Mouse (Mus musculus): ENCODE measurements around the gene Arrdc2.

Arrdc2 gene

DNA sequence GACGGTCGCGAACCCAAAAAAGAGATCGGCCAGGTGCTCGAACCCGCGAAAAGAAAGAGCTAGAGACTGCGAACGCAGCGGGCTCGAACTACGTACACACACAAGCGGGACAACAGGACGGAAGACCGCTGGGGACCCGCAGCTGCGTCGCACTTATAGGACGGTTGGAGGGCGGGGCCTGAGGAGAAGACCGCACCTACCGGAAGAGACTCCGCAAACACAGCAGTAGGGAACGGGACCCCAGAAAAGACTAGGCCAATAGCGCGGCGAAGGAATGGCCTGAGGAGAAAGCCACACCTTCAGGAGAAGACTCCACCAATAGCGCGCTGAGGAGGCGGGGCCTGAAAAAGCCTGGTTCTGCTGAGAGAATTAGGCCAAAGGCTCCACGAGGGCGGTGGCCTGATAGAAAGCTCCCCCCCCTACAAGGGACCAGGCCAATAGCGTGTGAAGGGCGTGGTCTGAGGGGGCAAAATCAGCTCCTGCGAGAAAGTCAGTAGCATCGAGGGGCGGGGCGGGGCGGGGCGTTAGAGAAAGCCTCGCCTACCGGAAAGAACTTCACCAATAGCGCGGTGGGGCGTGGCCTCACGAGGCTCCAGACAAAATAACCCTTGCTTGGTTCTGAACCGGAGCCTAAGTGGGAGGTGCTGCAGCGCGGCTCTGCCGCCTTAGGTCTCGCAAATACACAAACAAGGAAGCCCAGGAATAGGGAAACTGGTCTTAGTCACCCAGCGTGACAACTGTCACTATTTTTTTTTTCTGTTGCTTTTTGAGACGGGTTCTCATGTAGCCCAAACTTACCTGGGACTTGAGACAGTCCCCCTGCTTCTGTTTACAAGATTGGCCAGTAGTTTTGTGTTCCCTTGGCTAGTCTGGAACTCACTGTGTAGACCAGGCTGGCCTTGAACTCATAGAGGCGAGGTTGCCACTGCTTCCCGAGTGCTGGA lies at the start of gene Arrdc2:
TSS of gene Arrdc2 (minus strand) at position 313 of the 944 bp plus-strand sequence.
- peak; percentile 100 for DNase-seq (ENCODE audit: low read depth, low spot score)

DNA sequence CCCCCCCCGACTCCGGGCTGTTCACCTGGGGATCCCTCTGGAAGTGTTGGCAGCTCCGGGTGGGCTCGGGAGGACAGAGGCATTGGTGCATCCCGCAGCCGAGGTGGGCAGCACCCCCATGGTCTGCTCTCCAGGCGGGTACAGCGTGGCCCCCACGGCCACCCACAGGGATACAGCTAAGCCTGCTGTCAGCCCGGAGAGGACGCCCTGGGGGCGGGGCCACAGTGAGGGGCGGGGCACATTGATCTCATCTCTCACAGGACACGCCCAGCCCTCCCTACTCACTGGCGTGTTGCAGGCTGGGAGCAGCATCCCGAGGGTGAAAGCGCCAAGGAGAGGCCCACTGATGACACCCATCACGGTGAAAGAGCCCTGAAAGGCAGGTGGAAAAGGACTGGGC lies 48.1 kb upstream of the Arrdc2 start:
- no peak for DNase-seq (ENCODE audit: low read depth, low spot score)

DNA sequence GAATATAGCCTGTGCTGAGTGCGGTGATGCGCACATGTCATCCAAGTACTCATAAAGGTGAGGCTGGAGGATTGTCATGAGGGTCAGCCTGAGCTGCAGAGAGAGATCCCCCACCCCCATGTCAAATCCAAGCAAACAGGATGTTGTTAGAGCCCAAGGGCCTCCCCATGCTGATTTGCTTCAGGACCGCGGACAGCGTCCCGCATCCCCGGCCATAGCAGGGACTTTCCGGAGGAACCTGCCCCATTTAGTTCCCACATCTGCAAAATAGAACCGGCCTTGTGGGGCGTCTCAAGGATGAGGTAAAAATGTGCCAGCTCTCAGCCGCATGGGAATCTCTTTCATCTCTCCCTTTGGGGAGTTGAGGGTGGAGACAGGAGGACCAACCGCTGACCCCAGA lies 46.1 kb upstream of the Arrdc2 start:
- peak; percentile 69 for DNase-seq (ENCODE audit: low read depth, low spot score)

DNA sequence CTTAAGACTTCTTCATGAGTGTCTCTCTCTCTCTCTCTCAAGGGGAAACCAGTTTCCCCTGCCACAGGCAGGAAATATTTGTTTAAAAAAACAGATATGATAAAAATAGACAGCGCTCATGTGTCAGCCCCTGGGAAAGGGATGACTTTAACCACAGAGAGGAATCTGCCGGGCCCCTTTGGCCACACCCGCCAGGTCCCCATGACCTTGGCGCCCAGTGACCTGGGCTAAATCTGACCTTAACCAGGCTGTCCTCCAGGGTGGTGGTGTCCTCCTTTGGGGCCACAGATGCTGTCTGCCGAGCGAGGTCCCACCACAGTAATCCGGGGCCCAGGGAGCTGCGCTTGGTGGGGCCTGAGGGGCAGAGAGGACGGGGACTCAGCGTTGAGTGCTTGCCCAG lies 45.2 kb upstream of the Arrdc2 start:
- DNase-seq (ENCODE audit: low read depth, low spot score), result no peak

DNA sequence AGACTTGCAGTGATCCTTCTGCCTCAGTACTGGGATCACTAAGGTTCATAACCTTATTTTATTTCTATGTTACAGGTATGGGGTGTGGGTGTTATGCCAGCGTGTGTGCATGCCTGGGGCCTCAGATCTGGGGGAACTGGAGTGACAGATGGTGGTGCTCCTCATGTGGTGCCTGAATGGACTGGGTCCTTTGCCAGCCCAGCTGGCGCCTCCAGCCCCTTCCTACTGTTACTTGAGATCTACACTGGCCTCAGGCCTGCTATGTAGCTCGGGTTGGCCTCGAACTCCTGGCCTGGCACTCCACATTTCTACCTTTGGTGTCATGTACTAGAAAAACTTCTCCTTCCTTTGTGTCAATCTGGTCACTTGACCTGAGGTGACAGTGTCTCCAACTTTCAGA lies 44.7 kb upstream of the Arrdc2 start:
- DNase-seq (ENCODE audit: low read depth, low spot score), result no peak

DNA sequence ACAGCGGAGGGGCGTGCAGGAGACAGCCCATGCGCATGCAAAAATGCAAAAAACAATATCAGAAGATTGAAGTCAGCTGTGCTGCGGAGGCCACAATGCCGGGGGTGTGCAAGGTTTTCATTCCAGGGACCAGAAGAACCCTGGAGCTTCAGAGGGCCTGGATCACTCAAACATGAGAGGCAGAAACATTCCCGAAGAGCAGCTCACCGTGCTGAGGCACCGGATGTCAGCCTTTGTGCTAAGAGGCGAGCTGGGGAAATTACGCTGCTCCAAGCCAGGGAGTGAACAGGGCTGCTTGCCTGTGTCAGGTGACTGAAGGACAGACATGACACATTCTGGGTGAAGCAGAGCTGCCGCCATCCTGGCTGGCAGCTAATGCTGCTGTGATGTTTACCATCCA lies 41.0 kb upstream of the Arrdc2 start:
- DNase-seq (ENCODE audit: low read depth, low spot score), result no peak

DNA sequence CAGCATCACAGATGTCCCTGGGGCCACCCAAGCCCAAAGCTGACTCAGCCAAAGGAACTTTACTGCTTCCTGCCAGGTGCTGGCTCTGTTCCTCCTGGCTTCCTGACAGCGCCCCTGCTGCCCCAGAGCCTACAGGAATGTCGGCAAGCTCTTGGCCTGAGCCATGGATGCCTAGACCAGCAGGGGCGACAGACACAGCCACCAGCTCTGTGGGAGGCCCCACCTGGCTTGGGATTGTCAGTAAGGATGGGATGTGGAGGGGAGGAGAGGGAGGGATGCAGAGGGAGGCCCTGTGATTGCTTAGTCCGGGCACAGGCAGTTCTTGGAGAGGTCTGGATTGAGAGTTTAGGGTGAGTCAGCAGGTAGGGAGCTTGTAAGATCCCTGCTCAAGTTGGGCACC lies 40.6 kb upstream of the Arrdc2 start:
- DNase-seq (ENCODE audit: low read depth, low spot score), result no peak

DNA sequence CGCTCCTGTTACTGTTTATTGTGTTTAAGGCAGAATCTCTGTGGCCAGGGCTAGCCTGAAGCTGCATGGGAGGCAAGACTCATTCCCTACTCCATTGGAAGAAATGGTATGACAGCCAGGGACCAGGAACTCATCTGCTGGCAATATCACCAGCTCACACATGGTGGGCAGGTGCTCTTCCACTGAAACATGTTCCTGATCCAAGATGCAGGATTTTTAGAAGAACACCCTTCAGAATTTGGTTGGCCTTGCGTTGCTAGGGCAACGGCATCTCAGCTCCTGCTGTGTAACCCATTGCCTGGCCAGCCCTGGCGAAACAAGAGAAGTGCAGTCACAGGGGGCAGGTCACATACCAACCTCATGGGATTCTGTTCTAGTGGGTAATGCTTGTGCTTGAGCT lies 40.0 kb upstream of the Arrdc2 start:
- no peak for DNase-seq (ENCODE audit: low read depth, low spot score)

DNA sequence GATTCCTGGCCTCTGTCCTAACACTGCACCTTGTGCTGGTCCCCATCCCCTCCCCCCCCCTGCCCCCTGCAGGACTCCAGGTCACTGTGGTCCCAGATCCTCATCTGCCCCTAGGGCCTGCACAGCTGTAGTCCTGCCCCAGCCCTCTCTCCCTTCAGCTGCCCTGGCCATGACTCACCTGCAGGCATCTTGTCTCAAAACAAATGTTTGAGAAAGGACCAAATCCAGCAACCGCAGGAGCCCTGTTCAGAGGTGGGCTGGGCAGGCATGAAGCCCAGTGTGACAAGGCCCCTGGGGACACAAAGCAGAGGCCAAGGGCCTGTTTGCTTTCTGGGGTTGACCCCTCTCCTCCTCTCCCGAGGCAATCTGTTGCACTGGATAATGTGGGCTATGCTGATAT lies 38.7 kb upstream of the Arrdc2 start:
- no peak for DNase-seq (ENCODE audit: low read depth, low spot score)

DNA sequence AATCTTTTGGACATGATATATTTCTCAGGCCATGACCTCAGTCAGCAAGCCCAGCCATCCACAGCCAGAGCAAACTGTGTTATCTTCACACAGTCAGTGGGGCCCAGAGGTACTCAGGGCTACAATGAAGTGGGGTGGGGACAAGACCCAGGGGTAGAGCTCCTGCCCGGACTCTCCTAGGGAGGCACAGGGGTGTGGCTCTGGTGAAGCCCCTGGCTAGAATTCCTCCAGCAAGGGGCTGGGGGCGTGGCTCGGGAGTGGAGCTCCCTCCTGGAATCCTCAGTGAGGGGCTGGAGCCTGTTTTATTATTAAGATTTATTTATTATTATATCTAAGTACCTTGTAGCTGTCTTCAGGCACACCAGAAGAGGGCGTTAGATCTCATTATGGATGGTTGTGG lies 36.9 kb upstream of the Arrdc2 start:
- DNase-seq (ENCODE audit: low read depth, low spot score), result no peak

DNA sequence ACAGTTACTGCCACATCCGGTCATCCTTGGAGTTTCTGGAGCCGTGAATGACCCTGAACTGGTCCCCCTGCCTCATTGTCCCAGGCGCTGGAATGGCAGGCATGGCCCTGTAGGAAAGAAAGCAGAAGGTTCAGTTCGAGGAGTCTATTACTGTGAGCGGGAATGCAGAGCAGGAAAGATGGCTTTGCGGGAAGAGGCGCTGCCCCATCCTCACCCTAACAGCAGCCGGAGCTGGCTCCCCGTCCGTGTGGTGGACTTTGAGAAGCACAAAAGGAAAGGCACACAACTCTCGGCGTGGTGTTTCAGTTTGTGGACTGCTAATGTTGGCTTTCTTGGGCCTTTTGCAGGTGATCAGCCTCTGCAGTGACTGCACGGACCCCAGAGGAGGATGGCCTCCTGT lies 34.9 kb upstream of the Arrdc2 start:
- DNase-seq (ENCODE audit: low read depth, low spot score), result no peak

DNA sequence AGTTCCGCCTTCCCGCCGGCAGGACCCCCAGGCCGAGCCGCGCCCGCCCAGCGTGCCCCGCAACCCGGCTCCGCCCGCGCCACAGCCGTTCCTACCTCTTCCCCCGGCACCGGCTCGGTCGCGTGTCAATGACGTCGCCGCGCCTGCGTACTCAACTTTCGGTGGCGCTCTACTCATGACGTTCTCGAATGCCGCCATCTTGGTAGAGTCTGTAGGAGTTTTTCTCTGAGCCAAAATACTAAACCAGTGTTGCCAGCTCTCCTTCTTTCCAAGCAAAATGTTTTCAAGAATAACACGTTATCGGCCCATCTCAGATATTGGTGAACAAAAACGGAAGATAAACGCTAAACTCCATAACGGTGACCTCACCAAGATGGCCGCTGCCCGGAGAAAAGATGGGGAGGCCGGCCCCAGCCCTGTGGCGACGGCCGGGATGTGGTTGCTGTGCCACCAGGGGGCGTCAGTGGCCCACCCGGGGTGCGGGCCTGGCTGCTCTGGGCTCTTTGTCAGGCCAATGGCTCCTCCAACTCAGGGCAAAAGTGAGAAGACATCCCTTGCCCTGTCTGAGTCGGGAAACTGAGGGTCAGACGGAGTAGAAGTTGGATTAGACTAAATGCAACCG lies 34.0 kb upstream of the Arrdc2 start, which contains the start of gene Ccdc124:
TSS of gene Ccdc124 (minus strand) at position 572 of the 622 bp plus-strand sequence.
- peak; percentile 92 for DNase-seq (ENCODE audit: low read depth, low spot score)

DNA sequence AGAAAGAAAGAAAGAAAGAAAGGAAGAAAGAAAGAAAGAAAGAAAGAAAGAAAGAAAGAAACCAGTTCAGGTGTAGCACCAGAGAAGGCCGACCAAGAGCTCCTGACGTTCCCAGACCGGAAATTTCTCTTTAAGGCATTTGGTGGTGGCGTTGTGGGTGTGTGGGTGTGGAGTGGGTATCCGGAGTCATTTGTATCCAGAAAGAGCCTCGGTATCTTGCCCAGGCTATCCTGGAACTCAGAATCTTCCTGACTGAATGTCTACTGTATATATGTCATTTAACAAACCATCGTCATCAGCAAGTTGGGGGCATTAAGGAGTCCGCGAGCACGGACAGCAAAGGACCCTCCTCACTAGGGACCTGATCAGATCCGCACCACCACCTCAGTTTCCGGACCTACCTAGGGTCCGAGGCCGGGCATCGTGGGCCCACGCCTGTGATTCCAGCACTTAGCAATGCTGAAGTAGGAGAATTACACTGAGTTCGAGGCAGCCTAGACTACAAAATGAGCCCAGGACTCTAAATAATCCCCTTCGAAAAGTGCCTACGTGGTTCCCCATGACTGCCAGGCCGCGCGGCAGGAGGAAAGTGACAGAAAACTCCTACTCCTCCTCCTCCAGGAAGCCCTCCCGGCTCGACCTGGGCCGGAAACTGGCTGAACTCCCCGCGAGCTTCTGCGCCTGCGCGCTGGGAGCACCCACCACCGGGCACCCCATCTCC lies 33.3 kb upstream of the Arrdc2 start:
- no peak for DNase-seq (ENCODE audit: low read depth, low spot score)

DNA sequence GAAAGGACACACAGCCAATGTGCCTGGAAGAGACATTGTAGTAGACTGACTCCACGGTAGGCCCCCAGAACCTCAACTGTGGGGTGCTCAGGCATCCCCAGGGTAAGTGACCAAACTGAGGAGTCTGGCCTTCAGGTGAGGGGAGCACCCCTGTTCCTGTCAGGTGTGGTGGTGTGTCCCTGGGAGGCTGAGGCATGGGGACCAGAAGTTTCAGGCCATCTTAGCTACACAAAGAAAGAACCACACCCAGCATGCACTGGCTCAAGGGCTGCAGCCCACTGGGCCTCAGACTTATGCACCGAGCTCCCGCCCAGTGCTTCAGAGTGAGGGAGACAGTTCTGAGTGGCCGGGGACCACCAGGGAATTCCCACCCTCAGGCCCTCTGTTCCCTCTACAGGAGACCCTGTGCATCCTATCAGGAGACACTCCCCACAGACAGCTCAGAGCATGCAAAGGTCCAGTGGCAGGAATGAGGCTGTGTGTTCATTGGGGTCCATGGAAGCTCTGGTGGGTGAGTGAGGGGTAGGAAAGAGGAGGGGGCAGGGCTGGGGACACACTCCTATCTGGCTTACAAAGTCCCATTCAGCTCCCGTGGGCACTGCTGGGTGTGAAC lies 31.8 kb upstream of the Arrdc2 start:
- DNase-seq (ENCODE audit: low read depth, low spot score), result no peak

DNA sequence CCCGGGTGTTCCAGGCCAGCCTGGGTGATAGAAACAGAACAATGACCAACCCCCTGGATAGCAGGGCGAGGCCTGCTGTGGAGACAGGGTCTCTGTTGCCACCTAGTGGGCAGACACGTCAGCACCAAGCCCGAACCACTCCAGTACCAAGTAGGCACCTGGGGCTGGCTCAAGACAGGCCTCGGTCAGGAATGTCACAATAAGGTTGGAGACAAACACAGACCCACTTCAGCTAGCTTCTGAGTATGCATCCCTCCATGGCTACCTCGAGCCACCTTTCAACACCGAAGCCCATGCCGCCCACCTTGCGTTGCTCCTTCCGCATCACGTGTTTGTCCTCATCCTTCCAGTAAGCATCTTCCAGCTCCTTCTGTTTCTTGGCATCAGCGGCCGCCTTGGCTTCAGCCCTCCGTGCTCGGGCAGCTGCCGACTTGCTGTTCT lies 30.1 kb upstream of the Arrdc2 start:
- peak; percentile 84 for DNase-seq (ENCODE audit: low read depth, low spot score)

DNA sequence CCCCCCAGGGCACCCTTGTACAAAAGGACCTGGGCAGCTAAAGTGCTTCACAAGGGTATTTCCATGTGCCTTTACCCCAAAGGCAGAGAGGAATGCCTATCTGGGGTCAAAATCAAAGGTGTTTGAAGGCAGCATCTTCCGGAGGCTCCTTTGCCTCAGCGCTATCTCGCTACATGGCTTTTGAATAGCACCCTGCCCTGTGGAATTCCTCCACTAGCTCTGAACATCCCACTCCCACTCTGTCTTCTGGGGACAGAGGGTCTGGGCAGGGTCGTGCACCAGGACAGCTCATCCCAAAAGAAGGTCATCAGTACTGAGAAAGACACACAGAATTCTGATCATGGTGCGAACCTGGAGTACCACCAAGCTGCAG lies 29.7 kb upstream of the Arrdc2 start:
- no peak for DNase-seq (ENCODE audit: low read depth, low spot score)

DNA sequence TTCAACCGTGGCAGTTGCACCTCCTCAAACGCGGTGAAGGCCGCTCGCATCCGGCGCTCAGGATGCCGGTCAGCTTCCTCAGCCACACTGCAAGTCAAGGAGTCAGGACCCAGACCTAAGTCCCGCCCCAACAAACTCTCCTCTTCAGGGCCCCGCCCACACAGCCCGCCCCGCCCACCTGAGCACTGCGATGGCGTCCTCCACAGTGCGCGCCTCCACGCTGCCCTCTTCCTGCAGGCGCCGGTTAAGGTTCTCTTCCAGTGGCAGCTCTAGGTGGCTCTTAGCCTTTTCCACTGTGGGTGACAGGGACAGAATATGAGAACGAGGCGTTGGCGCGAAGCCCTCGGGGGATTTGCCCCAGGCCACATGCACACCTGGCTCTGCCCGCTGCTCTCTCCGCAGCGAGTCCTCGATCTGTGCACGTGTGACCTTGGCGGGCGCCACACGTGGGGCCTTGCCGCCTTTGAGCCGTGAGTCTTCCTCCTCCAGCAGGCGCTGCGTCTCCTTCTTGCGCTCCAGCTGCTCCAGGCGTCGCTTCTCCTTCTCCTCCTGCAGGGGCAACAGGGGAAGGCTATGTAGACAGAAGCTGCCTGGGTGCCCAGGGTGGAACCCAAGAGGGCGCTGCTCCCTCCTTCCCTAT lies 29.2 kb upstream of the Arrdc2 start:
- DNase-seq (ENCODE audit: low read depth, low spot score), result peak; percentile 56

DNA sequence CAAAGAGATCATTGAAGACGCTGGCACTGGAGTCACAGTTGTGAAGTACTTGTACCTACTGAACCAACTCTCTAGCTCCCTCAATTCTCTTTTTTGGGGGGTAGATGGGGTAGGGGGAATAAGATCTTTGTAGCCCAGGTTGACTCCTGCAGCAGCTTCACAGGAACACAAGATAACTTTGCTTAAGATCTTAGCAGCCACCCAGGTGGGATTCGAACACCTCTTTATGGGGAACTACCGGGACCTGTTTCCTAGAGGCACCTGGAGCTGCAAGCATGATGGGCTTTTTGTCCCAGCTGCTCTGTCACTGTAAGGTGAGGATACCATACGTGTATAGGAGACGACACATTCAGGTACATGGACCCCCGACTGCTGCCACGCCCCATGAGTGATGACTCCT lies 27.0 kb upstream of the Arrdc2 start:
- no peak for DNase-seq (ENCODE audit: low read depth, low spot score)

DNA sequence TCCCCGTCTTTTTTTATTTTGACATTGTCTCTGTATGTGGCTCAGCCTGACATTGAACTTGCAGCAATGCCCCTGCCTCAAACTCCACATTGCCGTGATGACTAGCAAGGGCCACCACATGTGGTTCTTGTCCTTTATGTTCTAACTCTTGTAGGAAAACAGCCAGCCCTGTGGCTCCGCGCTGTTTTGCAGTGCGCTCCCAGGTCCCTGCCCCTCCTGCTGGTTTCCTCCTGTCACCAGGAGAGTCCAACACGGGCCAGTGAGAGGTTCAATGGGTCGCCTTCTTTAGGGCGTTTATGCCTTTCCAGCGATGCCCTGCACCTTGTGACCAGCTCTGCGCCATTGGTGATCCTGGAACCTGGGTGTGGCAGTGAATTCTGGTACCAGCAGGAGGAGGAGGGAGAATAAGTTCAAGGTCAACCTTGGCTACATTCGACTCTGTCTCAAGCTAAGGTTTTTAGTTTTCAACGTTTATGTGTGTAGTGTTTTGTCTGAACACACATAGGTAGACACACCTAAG lies 26.5 kb upstream of the Arrdc2 start:
- DNase-seq (ENCODE audit: low read depth, low spot score), result no peak

DNA sequence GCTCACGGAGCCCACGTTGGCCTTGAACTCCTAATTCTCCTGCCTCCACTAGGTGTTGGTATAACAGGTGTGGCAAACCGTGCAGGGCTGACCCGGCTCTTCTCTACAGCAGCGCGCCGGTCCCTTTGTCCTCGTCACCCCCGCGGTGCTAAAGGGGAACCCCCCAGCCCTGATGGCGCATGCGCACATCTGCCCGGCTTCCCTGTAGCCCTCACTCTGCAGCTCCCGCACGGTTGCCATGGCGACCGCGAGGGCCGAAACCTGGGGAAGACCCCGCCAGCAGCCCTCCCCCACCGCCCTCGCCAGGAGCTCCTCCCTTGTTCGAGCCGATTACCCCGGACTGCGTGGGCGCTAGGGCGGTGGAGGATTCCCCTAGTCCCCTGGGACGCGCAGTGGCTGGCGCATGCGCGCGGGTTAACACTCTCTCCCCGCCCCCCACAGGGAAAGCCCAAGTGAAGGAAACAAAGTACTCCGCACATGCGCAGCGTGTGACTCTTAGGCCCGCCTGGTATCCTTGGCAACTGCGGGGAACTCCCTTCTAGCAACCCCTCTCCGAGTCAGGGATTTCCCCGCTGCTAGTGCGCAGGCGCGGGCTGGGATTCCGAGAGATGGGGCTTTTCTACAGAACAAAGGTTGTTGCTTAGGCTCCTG lies 26.0 kb upstream of the Arrdc2 start:
- DNase-seq (ENCODE audit: low read depth, low spot score), result peak; percentile 100
